Mouse (Mus musculus) bone marrow macrophage, adult 2 months (primary cell): ENCODE measurements around the gene Sncg. TPM values are rescaled to one million over a fixed set of nuclear protein-coding genes. Genes with fewer than 3 reads are reported as not detected.

Experiments
- H3K27ac ChIP-seq: 2 replicates; pipeline ENCODE4 v1.5.1; 2012; ENCODE audit warnings: low read depth, low read length; ENCODE audit not compliant: insufficient read depth
- H3K4me1 ChIP-seq: 2 replicates; pipeline ENCODE4 v1.6.1; 2012; ENCODE audit warnings: low read length; ENCODE audit not compliant: control insufficient read depth, insufficient read depth
- H3K4me3 ChIP-seq: 2 replicates; pipeline ENCODE4 v1.5.1; 2012; ENCODE audit warnings: mild to moderate bottlenecking, low read length, moderate library complexity; ENCODE audit not compliant: insufficient read depth
- CTCF ChIP-seq: IDR thresholded peaks from 2 replicates; pipeline ENCODE4 v1.5.1; 2012; ENCODE audit warnings: low read depth, mild to moderate bottlenecking, low read length, moderate library complexity
- POLR2A ChIP-seq: IDR thresholded peaks from 2 replicates; pipeline ENCODE4 v1.6.1; 2012; ENCODE audit warnings: mild to moderate bottlenecking, low read depth, low read length, borderline replicate concordance
- polyA plus RNA-seq: library from polyadenylated mRNA; stranded (reverse); fragments of >200 nt; gene quantifications from 2 replicates; pipeline ENCODE4 v1.2.4, GENCODE M21; 2012; ENCODE audit not compliant: missing spikeins, insufficient read depth, insufficient read length

Gene Sncg
- polyA plus RNA-seq, 1 experiment, result not detected

DNA sequence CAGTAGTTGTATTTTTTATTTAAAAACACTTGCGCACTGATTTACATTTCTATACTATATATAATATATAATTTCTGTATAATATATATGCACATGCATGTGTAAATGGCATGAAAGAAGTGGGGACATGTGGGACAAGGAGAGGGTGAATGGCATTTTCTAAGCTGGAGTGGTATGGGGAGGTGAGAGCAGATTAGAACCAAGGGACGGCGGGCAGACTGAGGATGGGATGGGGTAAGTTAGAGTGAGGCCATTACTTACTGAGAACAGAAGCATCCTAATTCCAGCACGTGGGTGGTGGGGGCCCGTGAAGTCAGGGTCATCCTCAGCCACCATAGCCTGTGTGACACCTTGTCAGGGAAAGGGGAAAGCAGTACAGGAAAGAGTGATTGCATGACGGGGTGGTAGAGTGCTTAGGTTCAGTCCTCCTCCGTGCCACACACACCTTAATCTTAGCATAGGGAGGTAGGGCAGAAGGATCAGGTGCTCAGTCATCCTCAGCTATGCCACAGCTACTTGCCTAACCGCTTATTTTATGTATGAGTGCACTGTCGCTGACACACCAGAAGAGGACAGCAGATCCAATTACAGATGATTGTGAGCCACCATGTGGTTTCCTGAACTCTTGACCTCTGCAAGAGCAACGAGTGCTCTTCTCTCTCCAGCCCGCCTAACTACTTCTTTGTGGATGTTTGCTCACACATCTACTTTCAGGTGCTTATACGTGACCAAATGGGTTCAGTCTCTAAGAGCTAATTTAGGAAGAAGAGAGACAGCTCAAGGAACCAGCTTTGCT, 28.6 kb downstream of the Sncg start:
- TF ChIP-seq CTCF (no peak), POLR2A (no peak)
- Histone ChIP-seq H3K4me3 (no peak overlapping the region), H3K27ac (no peak overlapping the region), H3K4me1 (peaks cover 9% of the 10 kb centered on the region)

DNA sequence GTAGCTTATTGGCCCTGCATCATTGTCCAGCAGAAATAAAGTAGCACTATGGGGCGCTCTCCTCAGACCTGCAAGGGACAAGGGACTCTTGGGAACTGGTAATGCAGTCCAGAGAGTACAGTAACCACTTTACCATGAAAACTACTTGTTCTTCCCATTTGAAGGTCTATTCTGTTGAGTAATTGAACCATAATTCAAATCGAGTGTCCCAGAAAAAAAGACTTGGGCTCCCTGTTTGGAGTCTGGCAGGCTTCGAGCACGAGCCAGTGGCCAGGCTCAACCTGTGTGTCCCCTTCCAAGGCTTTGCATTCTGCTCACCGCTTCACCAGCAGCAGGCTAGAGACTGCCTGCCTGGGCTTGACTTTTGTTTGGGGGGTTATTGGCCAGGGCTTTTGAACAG, 30.2 kb downstream of the Sncg start:
- H3K4me1 ChIP-seq, result peaks cover 9% of the 10 kb centered on the region
- H3K27ac ChIP-seq, result no peak overlapping the region
- TF ChIP-seq CTCF, result no peak
- TF ChIP-seq POLR2A, result no peak
- no peak overlapping the region for H3K4me3 ChIP-seq

DNA sequence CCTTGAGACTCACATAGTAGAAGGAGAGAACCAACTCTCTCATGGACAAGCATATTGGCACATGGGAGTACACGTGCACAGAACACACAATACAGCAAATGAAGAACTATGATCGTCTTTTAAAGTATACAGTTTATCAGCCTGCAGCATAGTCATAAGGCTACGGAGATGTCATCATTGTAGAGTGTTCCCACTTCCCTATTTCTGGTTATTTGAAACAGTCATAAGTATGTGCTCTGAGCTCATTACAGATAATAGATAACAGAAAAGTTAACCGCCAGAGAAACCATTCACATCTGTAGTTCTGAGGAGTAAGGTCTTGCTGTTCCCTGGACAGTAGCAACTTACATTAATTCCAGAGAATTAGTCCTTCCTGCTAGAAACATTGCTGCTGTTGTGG, 31.5 kb downstream of the Sncg start:
- Histone ChIP-seq H3K27ac (no peak overlapping the region), H3K4me3 (no peak overlapping the region), H3K4me1 (peaks cover 9% of the 10 kb centered on the region)
- TF ChIP-seq CTCF, result no peak

DNA sequence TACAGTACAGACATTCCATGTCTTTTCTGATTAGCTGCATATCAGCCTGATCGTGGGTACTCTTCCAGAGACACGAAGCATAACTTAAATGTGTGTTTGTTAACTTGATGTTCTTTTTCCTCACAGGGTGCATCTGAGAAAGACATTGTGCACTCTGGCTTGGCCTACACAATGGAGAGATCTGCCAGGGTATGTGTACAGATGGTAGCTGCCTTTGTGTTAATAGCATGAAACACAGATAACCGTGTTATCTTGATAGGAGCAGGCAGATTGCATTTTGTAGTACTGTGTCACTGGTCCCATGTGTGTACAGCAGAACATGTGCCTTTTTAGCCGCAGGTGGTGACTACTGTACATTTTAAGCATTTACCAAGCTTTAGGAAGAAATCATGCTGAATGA, 32.6 kb downstream of the Sncg start:
- H3K4me1 ChIP-seq, result peaks cover 9% of the 10 kb centered on the region
- H3K27ac ChIP-seq, result no peak overlapping the region
- TF ChIP-seq CTCF, result no peak
- no peak for TF ChIP-seq POLR2A
- H3K4me3 ChIP-seq, result no peak overlapping the region

DNA sequence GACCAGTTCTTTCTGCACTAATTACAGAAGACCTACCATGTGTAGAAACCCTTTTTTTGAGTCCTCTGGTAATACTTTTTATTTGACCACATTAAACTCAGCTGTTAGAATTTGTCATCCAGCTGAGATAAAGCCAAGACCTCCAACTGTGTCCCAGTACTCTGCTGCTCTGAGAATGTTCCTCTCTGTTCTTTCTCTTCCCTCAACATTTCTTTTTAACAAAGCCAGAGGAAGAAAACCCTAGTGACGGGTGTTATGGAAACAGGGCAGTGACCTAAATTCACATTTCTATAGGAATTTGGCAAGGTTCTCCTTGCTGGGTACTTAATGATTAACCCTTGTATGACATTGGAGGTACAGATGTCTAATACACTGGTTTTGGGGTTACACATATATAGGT, 35.1 kb downstream of the Sncg start:
- no peak for TF ChIP-seq CTCF
- no peak for TF ChIP-seq POLR2A
- H3K4me3 ChIP-seq, result no peak overlapping the region

DNA sequence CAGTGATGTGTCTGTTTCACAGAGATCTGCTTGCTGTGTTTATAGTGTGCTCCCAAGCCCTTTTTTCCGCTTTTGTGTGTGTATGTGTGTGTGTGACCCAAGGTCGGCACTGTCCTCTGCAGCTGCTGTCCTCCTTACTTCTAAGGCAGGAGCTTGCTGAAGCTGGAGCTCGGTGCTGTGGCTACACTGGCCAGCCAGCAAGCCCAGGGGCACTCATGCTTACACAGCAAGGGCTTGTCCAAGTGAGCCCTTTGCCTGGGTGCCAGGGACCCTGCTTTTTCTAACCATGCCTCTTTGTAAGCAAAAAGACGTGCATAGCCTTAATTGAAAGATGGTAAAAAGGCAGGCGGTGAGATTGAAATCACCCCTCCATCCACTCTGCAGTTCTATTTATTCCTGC, 42.1 kb downstream of the Sncg start:
- TF ChIP-seq POLR2A (no peak), CTCF (no peak)
- H3K4me3 ChIP-seq, result no peak overlapping the region
- H3K27ac ChIP-seq, result no peak overlapping the region
- peaks cover 3% of the 10 kb centered on the region for H3K4me1 ChIP-seq

More for the DNA sequence above, 35.1 kb downstream of the Sncg start:
- no peak overlapping the region for H3K27ac ChIP-seq
- H3K4me1 ChIP-seq, result peaks cover 12% of the 10 kb centered on the region

DNA sequence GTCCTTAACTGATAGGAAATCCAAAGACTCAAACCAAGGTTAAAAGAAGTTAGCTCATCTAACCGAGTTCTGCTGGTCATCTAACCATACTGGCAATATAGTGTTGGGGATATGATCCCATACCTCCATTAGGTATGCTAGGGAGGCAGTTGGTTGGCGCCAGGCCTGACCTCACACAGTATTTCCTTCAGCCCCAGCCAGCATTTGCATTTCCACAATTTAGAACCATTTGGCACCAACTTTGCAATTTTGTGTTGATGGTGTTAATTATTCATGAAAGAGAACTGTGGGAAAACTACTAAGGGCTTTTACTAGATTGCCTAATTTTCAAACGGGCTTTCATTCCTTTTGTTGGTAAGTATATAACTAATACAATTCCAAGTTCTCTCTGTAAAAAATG, 42.7 kb downstream of the Sncg start:
- Histone ChIP-seq H3K27ac (no peak overlapping the region), H3K4me3 (no peak overlapping the region), H3K4me1 (peaks cover 3% of the 10 kb centered on the region)
- no peak for TF ChIP-seq CTCF
- no peak for TF ChIP-seq POLR2A

DNA sequence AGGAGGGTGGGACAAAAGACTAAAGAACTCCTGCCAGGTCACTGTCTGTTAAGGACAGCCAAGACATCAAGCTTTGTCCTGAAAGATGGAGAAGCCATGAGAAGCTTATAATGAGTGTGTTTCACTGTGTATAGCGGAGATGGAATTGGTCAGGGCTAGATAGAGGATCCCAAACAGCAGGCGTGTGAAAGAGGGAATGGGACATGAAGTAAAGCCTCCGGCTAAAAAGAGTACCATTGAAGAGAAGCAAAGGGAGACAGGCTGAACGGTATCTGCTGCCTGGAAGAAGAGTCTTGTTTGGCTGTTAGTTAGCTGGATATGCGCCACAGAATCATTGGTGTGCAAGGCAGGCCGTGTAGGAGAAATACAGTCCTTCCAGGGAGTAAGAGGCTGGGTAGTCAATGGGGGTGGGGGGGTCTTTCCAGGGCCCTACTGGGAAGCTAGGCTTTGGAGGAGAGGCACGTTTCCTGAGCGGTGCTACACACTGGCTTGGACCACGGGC, 43.9 kb downstream of the Sncg start:
- Histone ChIP-seq H3K4me1 (no peaks in the 10 kb centered on the region), H3K27ac (no peak overlapping the region), H3K4me3 (no peak overlapping the region)
- TF ChIP-seq POLR2A (no peak), CTCF (no peak)

DNA sequence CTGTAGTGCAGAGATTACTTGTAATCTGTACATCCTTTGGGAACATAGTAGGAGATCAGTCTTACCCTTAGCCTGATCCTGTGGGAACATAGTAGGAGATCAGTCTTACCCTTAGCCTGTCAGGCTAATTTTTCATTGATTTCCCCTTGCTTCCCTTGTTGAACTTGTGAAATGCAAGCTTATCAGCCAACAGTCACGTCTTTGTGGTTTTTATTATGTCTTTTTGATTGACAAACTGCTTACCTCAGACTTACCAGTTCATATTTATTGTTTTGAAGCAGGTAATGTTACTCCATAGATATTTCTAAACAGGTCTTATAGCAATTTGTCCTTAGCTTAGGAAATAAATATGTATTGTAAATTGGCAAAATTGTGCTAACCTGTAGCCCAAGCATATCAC, 47.0 kb downstream of the Sncg start:
- H3K4me3 ChIP-seq, result no peak overlapping the region
- H3K4me1 ChIP-seq, result no peaks in the 10 kb centered on the region
- no peak for TF ChIP-seq CTCF
- no peak for TF ChIP-seq POLR2A
- H3K27ac ChIP-seq, result no peak overlapping the region

DNA sequence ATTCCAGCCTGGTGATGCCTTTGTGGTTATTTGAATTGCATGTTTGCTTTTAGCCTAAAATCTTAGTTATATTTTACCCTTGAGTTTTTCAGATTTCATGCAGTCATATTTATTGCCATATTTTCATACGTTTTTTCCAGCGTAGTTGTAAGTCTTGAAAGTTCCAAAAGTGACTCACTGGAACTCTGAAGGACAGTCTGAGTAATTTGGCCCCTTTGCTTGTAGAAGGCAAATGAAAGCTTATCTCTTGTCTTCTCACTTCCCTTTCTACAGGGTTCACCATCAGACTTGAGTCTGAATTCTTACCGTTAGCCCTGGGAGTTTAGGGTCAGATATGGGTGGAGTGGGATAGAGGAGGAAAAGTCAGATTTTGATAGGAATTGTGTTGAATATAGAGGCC, 48.0 kb downstream of the Sncg start:
- TF ChIP-seq CTCF (no peak), POLR2A (no peak)
- no peak overlapping the region for H3K4me3 ChIP-seq
- no peak overlapping the region for H3K27ac ChIP-seq
- no peaks in the 10 kb centered on the region for H3K4me1 ChIP-seq

DNA sequence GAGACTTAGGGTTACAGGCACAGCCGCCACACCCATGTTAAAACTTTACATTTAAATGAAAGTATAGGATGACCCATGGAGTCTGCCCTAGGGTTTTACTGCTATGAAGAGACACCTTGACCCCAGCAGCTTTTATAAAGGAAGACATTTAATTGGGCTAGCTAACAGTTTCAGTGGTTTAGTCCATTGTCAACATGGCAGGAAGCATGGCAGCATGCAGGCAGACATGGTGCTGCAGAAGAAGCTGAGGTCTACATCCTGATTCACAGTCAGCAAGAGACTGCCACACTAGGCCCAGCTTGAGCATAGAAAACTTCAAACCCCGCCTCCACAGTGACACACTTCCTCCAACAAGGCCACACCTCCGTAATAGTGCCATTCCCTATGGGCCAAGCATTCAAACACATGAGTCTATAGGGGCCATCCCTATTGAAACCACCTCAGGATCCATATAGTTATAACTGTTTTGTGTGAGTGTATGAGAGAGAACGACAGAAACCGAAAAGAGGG, 51.0 kb downstream of the Sncg start:
- no peak overlapping the region for H3K27ac ChIP-seq
- no peak overlapping the region for H3K4me3 ChIP-seq
- TF ChIP-seq CTCF (no peak), POLR2A (no peak)
- no peaks in the 10 kb centered on the region for H3K4me1 ChIP-seq

Other genes with a start within 250 kb of the Sncg start
- not detected in 2 replicates for gene Npy4r, start 222.3 kb downstream of the Sncg start, polyA plus RNA-seq
- gene Gprin2, start 173.1 kb downstream of the Sncg start, polyA plus RNA-seq, result not detected in 2 replicates
- not detected in 2 replicates for gene Syt15, start 155.2 kb downstream of the Sncg start, polyA plus RNA-seq
- gene Shld2, start 64.3 kb downstream of the Sncg start, polyA plus RNA-seq, result 5.0 and 7.1 TPM in 2 replicates
- 181 and 197 TPM in 2 replicates for gene Glud1, start 64.1 kb downstream of the Sncg start, polyA plus RNA-seq
- gene Fam25c, start 19.4 kb downstream of the Sncg start, polyA plus RNA-seq, result not detected in 2 replicates
- gene Mmrn2, start 676 bp upstream of the Sncg start, polyA plus RNA-seq, result not detected in 2 replicates
- gene Bmpr1a, start 128.6 kb upstream of the Sncg start, polyA plus RNA-seq, result 0.66 and 0.69 TPM in 2 replicates
- not detected in 2 replicates for gene 9230112D13Rik, start 148.0 kb upstream of the Sncg start, polyA plus RNA-seq
- not detected in 2 replicates for gene Ldb3, start 213.9 kb upstream of the Sncg start, polyA plus RNA-seq
- not detected in 2 replicates for gene Opn4, start 225.4 kb upstream of the Sncg start, polyA plus RNA-seq